Mouse (Mus musculus) neural tube, embryonic 11.5 days (tissue): ENCODE results near the gene Zfp987. TPM values are rescaled to one million over a fixed set of nuclear protein-coding genes. Genes with fewer than 3 reads are reported as not detected.
"Not testable (repeated sequence)": the region's sequence is repeated elsewhere in the genome, so short reads cannot be mapped to it uniquely, and the experiment has no call there.

ENCODE experiments used
- ATAC-seq: fragments of 200-750 bp; cut with Nextera tagmentation; 2 replicates; pipeline ENCODE4 v1.8.0; 2017; ENCODE audit warnings: moderate number of reproducible peaks, mild to moderate bottlenecking, moderate TSS enrichment, moderate library complexity; ENCODE audit not compliant: insufficient read depth, low FRiP score, low TSS enrichment
- DNase-seq: peaks from one replicate; pipeline ENCODE4 v3.0.0-alpha.2; 2015; ENCODE audit warnings: low spot score
- H3K27ac ChIP-seq: fragments of 300-500 bp; sonication (generic); 2 replicates; pipeline ENCODE4 v1.5.1; 2014; ENCODE audit warnings: low read depth, mild to moderate bottlenecking, low read length
- H3K27me3 ChIP-seq: fragments of 300-500 bp; sonication (generic); 2 replicates; pipeline ENCODE4 v1.6.1; 2014; ENCODE audit warnings: mild to moderate bottlenecking, low read length, mixed read lengths; ENCODE audit not compliant: control insufficient read depth, insufficient read depth
- H3K36me3 ChIP-seq: fragments of 300-500 bp; sonication (generic); 2 replicates; pipeline ENCODE4 v1.6.1; 2014; ENCODE audit warnings: mild to moderate bottlenecking, low read length, moderate library complexity, mixed read lengths; ENCODE audit not compliant: control insufficient read depth, insufficient read depth
- H3K4me1 ChIP-seq: fragments of 300-500 bp; sonication (generic); 2 replicates; pipeline ENCODE4 v1.6.1; 2014; ENCODE audit warnings: low read length, mixed read lengths; ENCODE audit not compliant: control insufficient read depth, insufficient read depth
- H3K4me2 ChIP-seq: fragments of 300-500 bp; sonication (generic); 2 replicates; pipeline ENCODE4 v1.6.1; 2014; ENCODE audit warnings: low read depth, mild to moderate bottlenecking, moderate library complexity
- H3K4me3 ChIP-seq: fragments of 300-500 bp; sonication (generic); 2 replicates; pipeline ENCODE4 v1.5.1; 2014; ENCODE audit warnings: low read depth, low read length
- H3K9ac ChIP-seq: fragments of 300-500 bp; sonication (generic); 2 replicates; pipeline ENCODE4 v1.6.1; 2014; ENCODE audit warnings: mild to moderate bottlenecking, low read length
- H3K9me3 ChIP-seq: fragments of 300-500 bp; sonication (generic); 2 replicates; pipeline ENCODE4 v1.6.1; 2016; ENCODE audit warnings: low read length; ENCODE audit not compliant: control insufficient read depth
- WGBS: fragments of 180-500 bp; shearing (Covaris S2); extraction: QIAGEN DNeasy Blood & Tissue Kit; methylation state at CpG from one replicate; pipeline ENCODE4 v1.1.7; 2014; 5-methylcytosine and 5-hydroxymethylcytosine counted together
- polyA plus RNA-seq: library from polyadenylated mRNA; unstranded; fragments of >200 nt; fragmentation: Nextera tagmentation; extraction: Ambion mirVana; gene quantifications from 2 replicates; pipeline ENCODE4 v1.2.1, GENCODE M21; 2014

Zfp987 gene
- polyA plus RNA-seq, 1 experiment from 2014 or later: not detected

DNA sequence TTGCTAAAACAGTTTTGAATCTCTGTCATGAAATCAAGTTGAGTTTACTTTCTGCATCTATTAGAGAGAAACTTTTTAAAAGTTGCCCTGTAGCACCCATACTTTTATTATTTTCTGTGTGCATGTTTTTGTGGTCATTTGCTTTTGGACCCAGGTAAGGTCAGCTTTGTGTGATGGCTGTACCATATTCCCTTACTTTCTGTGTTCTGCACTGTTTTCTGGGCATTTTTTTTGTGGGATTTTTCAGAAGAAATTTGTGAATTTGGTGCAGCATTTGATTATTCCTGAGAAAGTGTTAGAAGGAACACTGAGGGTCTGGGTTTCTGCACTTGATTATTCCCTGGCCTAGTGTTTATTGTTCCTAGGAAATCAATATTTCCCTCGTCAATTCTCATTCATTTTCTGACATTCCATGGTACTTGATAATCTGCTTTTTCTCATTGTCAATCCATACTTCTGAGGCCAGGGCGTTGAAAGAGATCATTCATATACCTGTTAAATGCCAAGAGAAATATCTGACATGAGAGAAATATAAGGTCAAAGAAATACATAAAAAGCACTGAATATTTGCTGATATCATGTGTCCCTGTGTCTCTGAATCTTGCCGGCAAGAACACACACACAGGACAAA, 70.2 kb downstream of the Zfp987 start:
- not testable (repeated sequence) for H3K4me1 ChIP-seq
- 80% methylated on average over 3 of the region's 3 CpGs for WGBS

DNA sequence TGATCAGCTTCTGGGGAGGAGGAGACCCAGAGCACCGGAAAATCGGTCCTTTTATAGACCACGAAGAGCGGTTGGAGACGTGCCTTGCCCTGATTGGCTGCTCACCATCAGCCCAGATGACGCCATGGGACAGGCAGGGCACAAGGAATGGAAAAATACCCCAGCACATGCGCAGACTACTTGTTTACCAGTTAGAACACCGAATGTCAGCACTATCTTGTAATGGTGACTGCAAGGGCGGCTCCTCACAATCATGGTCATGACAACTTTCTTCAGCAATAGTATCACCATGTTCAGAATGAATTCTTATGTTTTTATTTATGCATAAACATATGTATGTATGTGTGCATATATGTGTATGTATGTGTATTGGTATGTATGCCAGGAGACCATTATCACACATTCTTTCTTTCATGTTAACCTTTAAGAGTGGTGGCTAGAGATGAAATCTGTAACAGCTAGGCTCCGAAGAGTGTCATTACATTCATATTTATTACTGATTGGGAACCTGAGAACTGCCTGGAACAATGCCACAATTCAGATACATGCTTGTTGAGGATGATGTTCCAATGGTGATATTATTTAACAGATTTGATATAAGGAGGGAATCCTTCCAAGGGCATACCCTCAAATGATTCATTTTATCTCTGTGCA, 70.9 kb downstream of the Zfp987 start:
- ATAC-seq (peak; percentile 63), DNase-seq (peak; percentile 6)
- not testable (repeated sequence) for H3K27me3 ChIP-seq, H3K27ac ChIP-seq, H3K4me2 ChIP-seq, H3K4me3 ChIP-seq, H3K9ac ChIP-seq, H3K4me1 ChIP-seq, H3K9me3 ChIP-seq, H3K36me3 ChIP-seq
- 86% methylated on average over 10 of the region's 10 CpGs for WGBS

More for the DNA sequence above, 70.2 kb downstream of the Zfp987 start:
- DNase-seq (peak; percentile 3), ATAC-seq (peak; percentile 38; the same call in 1 of the 2 replicates)
- H3K9ac ChIP-seq, H3K27me3 ChIP-seq, H3K4me3 ChIP-seq, H3K27ac ChIP-seq, H3K36me3 ChIP-seq, H3K9me3 ChIP-seq, H3K4me2 ChIP-seq: not testable (repeated sequence)

DNA sequence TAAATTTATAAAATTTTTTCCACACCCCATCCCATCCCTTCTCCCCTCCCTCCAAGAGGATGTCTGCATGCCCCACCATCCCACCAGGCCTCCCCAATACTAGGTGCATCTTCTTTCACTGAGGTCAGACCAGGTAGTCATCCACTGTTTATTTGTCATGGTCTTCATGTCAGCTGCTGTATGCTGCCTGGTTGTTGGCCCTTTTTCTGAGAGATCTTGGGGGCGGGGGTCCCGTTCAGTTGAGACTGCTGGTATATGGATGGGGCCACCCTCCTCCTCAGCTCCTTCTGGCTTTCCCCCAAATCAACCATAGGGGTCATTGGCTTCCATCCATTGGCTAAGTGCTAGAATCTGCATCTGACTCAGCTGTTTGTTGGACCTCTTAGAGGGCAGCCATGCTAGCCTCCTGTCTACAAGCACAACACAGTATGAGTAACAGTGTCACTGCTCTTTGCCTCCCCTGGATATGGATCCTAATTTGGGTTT, 71.7 kb downstream of the Zfp987 start:
- not testable (repeated sequence) for H3K36me3 ChIP-seq, H3K9ac ChIP-seq, H3K4me3 ChIP-seq, H3K9me3 ChIP-seq, H3K27me3 ChIP-seq, H3K4me1 ChIP-seq, H3K27ac ChIP-seq, DNase-seq, H3K4me2 ChIP-seq
- WGBS: no CpG with 5 or more reads among the region's 2 CpGs
- ATAC-seq: peak; percentile 64

DNA sequence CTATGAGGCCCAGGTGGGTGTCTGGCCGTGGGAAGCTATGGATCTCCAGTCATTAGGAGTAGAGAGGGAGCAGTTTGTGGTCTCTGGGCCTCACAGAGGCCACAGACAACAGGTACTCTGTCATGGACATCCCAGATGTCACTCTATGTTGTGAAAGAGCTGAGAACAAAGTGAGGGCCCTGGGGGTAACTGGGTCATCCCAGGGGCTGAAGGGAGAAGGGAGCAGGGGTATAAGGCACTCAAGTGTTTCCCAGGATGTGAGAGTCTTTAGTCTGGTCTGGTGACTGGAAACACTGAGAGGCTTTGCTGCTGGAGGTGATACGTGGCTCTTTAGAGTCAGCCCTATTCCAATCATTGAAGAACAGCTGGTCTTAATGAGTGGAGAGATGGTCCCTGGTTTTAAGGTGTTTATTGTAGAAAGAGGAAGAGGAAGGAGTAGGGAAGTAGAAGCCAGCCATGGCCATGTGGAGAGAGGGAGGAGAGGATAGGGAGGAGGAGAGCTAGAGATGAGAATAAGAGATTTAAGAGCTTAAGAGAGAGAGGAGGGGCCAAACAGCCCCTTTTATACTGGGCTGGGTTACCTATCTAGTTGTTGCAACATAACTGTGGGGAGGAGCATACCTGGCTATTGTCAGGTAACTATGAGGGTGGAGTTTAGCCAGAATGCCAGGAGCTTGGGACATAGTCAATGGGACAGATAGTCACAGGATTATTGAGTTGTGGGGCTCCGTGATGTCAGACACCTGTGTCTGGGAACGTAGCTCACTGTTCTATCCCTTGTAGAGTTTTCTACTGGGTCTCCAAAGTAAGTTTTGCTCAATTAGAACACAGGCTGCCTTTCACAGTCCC, 76.5 kb downstream of the Zfp987 start:
- ATAC-seq: peak; percentile 74
- H3K27ac ChIP-seq, H3K27me3 ChIP-seq, H3K36me3 ChIP-seq, H3K9ac ChIP-seq, H3K4me3 ChIP-seq, H3K4me2 ChIP-seq, H3K9me3 ChIP-seq, DNase-seq, H3K4me1 ChIP-seq: not testable (repeated sequence)
- WGBS: 70% methylated on average over 3 of the region's 4 CpGs

Other genes starting within 250 kb of the Zfp987 start
- not detected in 2 replicates for gene Zfp986, start 228.5 kb upstream of the Zfp987 start, polyA plus RNA-seq
- gene Zfp600, start 59.5 kb downstream of the Zfp987 start, polyA plus RNA-seq: not detected in 2 replicates